Mouse (Mus musculus): ENCODE measurements at regions not wholly inside any gene's neighbourhood (a gene's known extent, or its start where the extent isn't known, plus 50 kb on each side); places are given as distances from the start of the nearest gene placed in this dataset.
A peak's percentile ranks its signal among the peaks of the same experiment; 100 is the strongest.

GRCm38 (mm10) chr2:45519550-45520152 lies 402.5 kb upstream of the Zeb2 start:
- H3K4me2 ChIP-seq (replicated peaks; ENCODE audit: low read depth, low read length) = no peak overlapping the region
- ATAC-seq (ENCODE audit: low FRiP score, low TSS enrichment) = no peak
- peaks cover 7% of the 10 kb centered on the region for H3K4me1 ChIP-seq (ENCODE audit: insufficient read depth, low read length)
- no peaks in the 10 kb centered on the region for H3K36me3 ChIP-seq (ENCODE audit: insufficient read depth, low read length)
- H3K9ac ChIP-seq (replicated peaks; ENCODE audit: low read length) = no peak overlapping the region
- H3K27me3 ChIP-seq (ENCODE audit: insufficient read depth, low read length) = no peaks in the 10 kb centered on the region
- no peaks in the 10 kb centered on the region for H3K9me3 ChIP-seq (ENCODE audit: low read length)
- 25% methylated on average over 4 of the region's 4 CpGs for WGBS
- no peak overlapping the region for H3K4me3 ChIP-seq (ENCODE audit: low read length)
- no peak overlapping the region for H3K27ac ChIP-seq (ENCODE audit: low read length)

GRCm38 (mm10) chr2:45514290-45515180 lies 397.3 kb upstream of the Zeb2 start:
- 40% methylated on average over 4 of the region's 4 CpGs for WGBS
- H3K36me3 ChIP-seq (ENCODE audit: insufficient read depth, low read length) = no peaks in the 10 kb centered on the region
- ATAC-seq (ENCODE audit: low FRiP score, low TSS enrichment) = peak; percentile 83

GRCm38 (mm10) chr2:45512852-45513251 lies 395.7 kb upstream of the Zeb2 start:
- ATAC-seq (ENCODE audit: low FRiP score, low TSS enrichment) = no peak
- no peaks in the 10 kb centered on the region for H3K9me3 ChIP-seq (ENCODE audit: low read length)
- no peak overlapping the region; the same call in 1 of the 2 replicates for H3K27ac ChIP-seq (ENCODE audit: low read length)

More at GRCm38 (mm10) chr2:45514290-45515180, 397.3 kb upstream of the Zeb2 start:
- Histone ChIP-seq H3K4me1 (ENCODE audit: insufficient read depth, low read length) (peaks cover 5% of the 10 kb centered on the region), H3K27ac (ENCODE audit: low read length) (peak overlapping the region; percentile 79), H3K27me3 (ENCODE audit: insufficient read depth, low read length) (no peaks in the 10 kb centered on the region), H3K9ac (replicated peaks; ENCODE audit: low read length) (no peak overlapping the region), H3K9me3 (ENCODE audit: low read length) (no peaks in the 10 kb centered on the region), H3K4me3 (ENCODE audit: low read length) (no peak overlapping the region), H3K4me2 (replicated peaks; ENCODE audit: low read depth, low read length) (no peak overlapping the region)

GRCm38 (mm10) chr2:45511791-45512190 lies 394.6 kb upstream of the Zeb2 start:
- WGBS = 66% methylated on average over 3 of the region's 3 CpGs
- no peaks in the 10 kb centered on the region for H3K27me3 ChIP-seq (ENCODE audit: insufficient read depth, low read length)
- H3K9me3 ChIP-seq (ENCODE audit: low read length) = no peaks in the 10 kb centered on the region
- no peaks in the 10 kb centered on the region for H3K36me3 ChIP-seq (ENCODE audit: insufficient read depth, low read length)
- H3K27ac ChIP-seq (ENCODE audit: low read length) = no peak overlapping the region
- H3K4me3 ChIP-seq (ENCODE audit: low read length) = no peak overlapping the region
- H3K9ac ChIP-seq (replicated peaks; ENCODE audit: low read length) = no peak overlapping the region
- H3K4me1 ChIP-seq (ENCODE audit: insufficient read depth, low read length) = no peaks in the 10 kb centered on the region
- no peak; the same call in 1 of the 2 replicates for ATAC-seq (ENCODE audit: low FRiP score, low TSS enrichment)
- no peak overlapping the region for H3K4me2 ChIP-seq (replicated peaks; ENCODE audit: low read depth, low read length)

More at GRCm38 (mm10) chr2:45512852-45513251, 395.7 kb upstream of the Zeb2 start:
- Histone ChIP-seq H3K27me3 (ENCODE audit: insufficient read depth, low read length) (no peaks in the 10 kb centered on the region), H3K4me3 (ENCODE audit: low read length) (no peak overlapping the region), H3K36me3 (ENCODE audit: insufficient read depth, low read length) (no peaks in the 10 kb centered on the region), H3K4me1 (ENCODE audit: insufficient read depth, low read length) (no peaks in the 10 kb centered on the region), H3K9ac (replicated peaks; ENCODE audit: low read length) (no peak overlapping the region), H3K4me2 (replicated peaks; ENCODE audit: low read depth, low read length) (no peak overlapping the region)

- Histone ChIP-seq H3K9ac (replicated peaks; ENCODE audit: low read length) (no peak overlapping the region), H3K27me3 (ENCODE audit: insufficient read depth, low read length) (no peaks in the 10 kb centered on the region), H3K4me3 (ENCODE audit: low read length) (no peak overlapping the region), H3K4me1 (ENCODE audit: insufficient read depth, low read length) (no peaks in the 10 kb centered on the region), H3K27ac (ENCODE audit: low read length) (no peak overlapping the region), H3K4me2 (replicated peaks; ENCODE audit: low read depth, low read length) (no peak overlapping the region), H3K36me3 (ENCODE audit: insufficient read depth, low read length) (no peaks in the 10 kb centered on the region), H3K9me3 (ENCODE audit: low read length) (peaks cover 3% of the 10 kb centered on the region; the same call in 1 of the 2 replicates)
- 85% methylated on average over 4 of the region's 4 CpGs for WGBS
- no peak for ATAC-seq (ENCODE audit: low FRiP score, low TSS enrichment)
Measured at GRCm38 (mm10) chr2:45504468-45504867, 387.3 kb upstream of the Zeb2 start.

- Histone ChIP-seq H3K4me1 (ENCODE audit: insufficient read depth, low read length) (no peaks in the 10 kb centered on the region), H3K9ac (replicated peaks; ENCODE audit: low read length) (no peak overlapping the region), H3K4me3 (ENCODE audit: low read length) (no peak overlapping the region), H3K9me3 (ENCODE audit: low read length) (no peaks in the 10 kb centered on the region), H3K36me3 (ENCODE audit: insufficient read depth, low read length) (no peaks in the 10 kb centered on the region), H3K27ac (ENCODE audit: low read length) (no peak overlapping the region), H3K4me2 (replicated peaks; ENCODE audit: low read depth, low read length) (no peak overlapping the region), H3K27me3 (ENCODE audit: insufficient read depth, low read length) (no peaks in the 10 kb centered on the region)
- 87% methylated on average over 2 of the region's 2 CpGs for WGBS
- no peak for ATAC-seq (ENCODE audit: low FRiP score, low TSS enrichment)
Measured at GRCm38 (mm10) chr2:45493656-45494055, 376.5 kb upstream of the Zeb2 start.

GRCm38 (mm10) chr2:45486530-45486929 lies 369.3 kb upstream of the Zeb2 start:
- H3K9me3 ChIP-seq (ENCODE audit: low read length) = no peaks in the 10 kb centered on the region
- H3K27me3 ChIP-seq (ENCODE audit: insufficient read depth, low read length) = no peaks in the 10 kb centered on the region
- no peak overlapping the region for H3K4me3 ChIP-seq (ENCODE audit: low read length)
- H3K27ac ChIP-seq (ENCODE audit: low read length) = no peak overlapping the region
- no peak overlapping the region for H3K4me2 ChIP-seq (replicated peaks; ENCODE audit: low read depth, low read length)
- no peaks in the 10 kb centered on the region for H3K36me3 ChIP-seq (ENCODE audit: insufficient read depth, low read length)
- no peak overlapping the region for H3K9ac ChIP-seq (replicated peaks; ENCODE audit: low read length)
- no peaks in the 10 kb centered on the region for H3K4me1 ChIP-seq (ENCODE audit: insufficient read depth, low read length)
- 90% methylated on average over 5 of the region's 5 CpGs for WGBS
- no peak for ATAC-seq (ENCODE audit: low FRiP score, low TSS enrichment)

- no peaks in the 10 kb centered on the region for H3K4me1 ChIP-seq (ENCODE audit: insufficient read depth, low read length)
- no peak overlapping the region for H3K9ac ChIP-seq (replicated peaks; ENCODE audit: low read length)
- no peak overlapping the region for H3K4me2 ChIP-seq (replicated peaks; ENCODE audit: low read depth, low read length)
- ATAC-seq (ENCODE audit: low FRiP score, low TSS enrichment) = no peak
- H3K36me3 ChIP-seq (ENCODE audit: insufficient read depth, low read length) = no peaks in the 10 kb centered on the region
- WGBS = 83% methylated on average over 10 of the region's 10 CpGs
- H3K9me3 ChIP-seq (ENCODE audit: low read length) = no peaks in the 10 kb centered on the region
- no peak overlapping the region for H3K27ac ChIP-seq (ENCODE audit: low read length)
- no peak overlapping the region for H3K4me3 ChIP-seq (ENCODE audit: low read length)
- H3K27me3 ChIP-seq (ENCODE audit: insufficient read depth, low read length) = no peaks in the 10 kb centered on the region
Measured at GRCm38 (mm10) chr2:45485477-45485876, 368.3 kb upstream of the Zeb2 start.

GRCm38 (mm10) chr2:45480671-45481070 lies 363.5 kb upstream of the Zeb2 start:
- H3K36me3 ChIP-seq (ENCODE audit: insufficient read depth, low read length) = no peaks in the 10 kb centered on the region
- no peak overlapping the region for H3K4me3 ChIP-seq (ENCODE audit: low read length)
- no peaks in the 10 kb centered on the region for H3K9me3 ChIP-seq (ENCODE audit: low read length)
- no peaks in the 10 kb centered on the region for H3K27me3 ChIP-seq (ENCODE audit: insufficient read depth, low read length)
- H3K27ac ChIP-seq (ENCODE audit: low read length) = no peak overlapping the region
- H3K9ac ChIP-seq (replicated peaks; ENCODE audit: low read length) = no peak overlapping the region
- no peak overlapping the region for H3K4me2 ChIP-seq (replicated peaks; ENCODE audit: low read depth, low read length)
- H3K4me1 ChIP-seq (ENCODE audit: insufficient read depth, low read length) = no peaks in the 10 kb centered on the region
- ATAC-seq (ENCODE audit: low FRiP score, low TSS enrichment) = no peak; the same call in 1 of the 2 replicates
- WGBS = 83% methylated on average over 2 of the region's 2 CpGs

GRCm38 (mm10) chr2:45475996-45476395 lies 358.8 kb upstream of the Zeb2 start:
- H3K9ac ChIP-seq (replicated peaks; ENCODE audit: low read length) = no peak overlapping the region
- no peaks in the 10 kb centered on the region for H3K4me1 ChIP-seq (ENCODE audit: insufficient read depth, low read length)
- H3K9me3 ChIP-seq (ENCODE audit: low read length) = no peaks in the 10 kb centered on the region
- no peaks in the 10 kb centered on the region for H3K36me3 ChIP-seq (ENCODE audit: insufficient read depth, low read length)
- H3K27me3 ChIP-seq (ENCODE audit: insufficient read depth, low read length) = no peaks in the 10 kb centered on the region
- ATAC-seq (ENCODE audit: low FRiP score, low TSS enrichment) = no peak
- no peak overlapping the region for H3K4me3 ChIP-seq (ENCODE audit: low read length)
- H3K27ac ChIP-seq (ENCODE audit: low read length) = no peak overlapping the region
- no peak overlapping the region for H3K4me2 ChIP-seq (replicated peaks; ENCODE audit: low read depth, low read length)
